Mouse (Mus musculus): ENCODE data around the gene Gm20388.

DNA sequence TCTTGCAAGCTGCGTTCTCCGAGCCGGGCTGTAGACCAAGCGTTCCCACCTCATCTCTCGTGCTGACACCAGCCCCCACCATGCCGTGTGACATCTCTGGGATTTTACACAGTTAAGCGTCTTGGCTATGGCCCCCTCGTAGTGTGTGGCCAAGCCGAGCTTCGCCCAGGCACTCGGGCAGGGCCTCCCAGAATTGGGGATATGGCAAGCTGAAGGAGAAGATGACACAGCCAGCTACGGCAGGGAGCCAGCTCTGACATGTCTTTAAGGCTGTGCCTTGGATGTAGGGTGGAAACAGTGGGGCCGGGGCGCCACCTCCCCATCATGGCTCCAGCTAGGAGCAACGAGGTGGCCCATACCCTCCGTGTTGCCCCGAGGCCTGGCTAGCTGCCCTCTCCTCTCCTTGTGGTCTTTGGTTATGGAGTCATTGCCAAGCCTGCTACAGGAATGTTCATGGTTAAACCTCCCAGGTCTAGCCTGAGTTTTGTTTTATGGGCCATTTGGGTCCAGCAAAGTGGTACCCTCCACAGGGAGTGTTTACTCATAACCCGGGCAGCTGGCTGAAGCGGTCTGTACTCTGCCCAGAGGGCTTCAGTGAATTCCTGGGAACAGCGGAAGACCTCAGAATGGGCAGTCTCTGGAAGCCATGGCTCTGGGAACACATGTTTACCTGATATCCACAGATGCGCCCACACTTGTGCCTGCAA lies 406.6 kb downstream of the Gm20388 start:
- no peak for TF ChIP-seq POLR2A (IDR thresholded peaks at IDR 0.05; ENCODE audit: insufficient read depth, low read depth, low read length)
- TF ChIP-seq CTCF (IDR thresholded peaks at IDR 0.05; ENCODE audit: insufficient read depth, low read depth, low read length) = no peak

All from olfactory bulb, adult 2 months (tissue).